Mouse (Mus musculus) cerebellum, postnatal 10 days (tissue): ENCODE measurements around the gene Cars.
"Not testable (repeated sequence)": the region's sequence is repeated elsewhere in the genome, so short reads cannot be mapped to it uniquely, and the experiment has no call there.

Source experiments
- DNase-seq, 2 experiments: peaks; one replicate each; pipeline ENCODE4 v3.0.0; 2021; ENCODE audit warnings: mixed read lengths in 2 of 2

Gene Cars

GRCm38 (mm10) chr7:143583956-143584355 lies 15.9 kb downstream of the Cars start:
- peak; percentile 82 for DNase-seq

GRCm38 (mm10) chr7:143583025-143583424 lies 16.9 kb downstream of the Cars start:
- DNase-seq: no peak

GRCm38 (mm10) chr7:143575751-143576150 lies 24.1 kb downstream of the Cars start:
- no peak for DNase-seq

- DNase-seq: no peak
Measured at GRCm38 (mm10) chr7:143565648-143566039, 34.2 kb downstream of the Cars start.

GRCm38 (mm10) chr7:143565015-143565647 lies 34.8 kb downstream of the Cars start:
- no peak for DNase-seq

- no peak for DNase-seq
Measured at GRCm38 (mm10) chr7:143563787-143564186, 36.1 kb downstream of the Cars start.

GRCm38 (mm10) chr7:143557616-143558015 lies 42.3 kb downstream of the Cars start:
- peak; percentile 15 to 18 for DNase-seq

- DNase-seq: peak; percentile 59 to 80
Measured at GRCm38 (mm10) chr7:143556964-143557610, 42.8 kb downstream of the Cars start.

GRCm38 (mm10) chr7:143549588-143550220 lies 50.2 kb downstream of the Cars start:
- peak in 1 of 2 experiments; percentile 13 for DNase-seq

GRCm38 (mm10) chr7:143548976-143549457 lies 50.9 kb downstream of the Cars start, which contains the start of gene Nap1l4:
TSS of gene Nap1l4 (minus strand) at chr7:143549106.
- DNase-seq: peak; percentile 97 to 98

- DNase-seq: no peak
Measured at GRCm38 (mm10) chr7:143548231-143548961, 51.5 kb downstream of the Cars start.

- DNase-seq: no peak
Measured at GRCm38 (mm10) chr7:143546554-143546953, 53.3 kb downstream of the Cars start.

GRCm38 (mm10) chr7:143544368-143544767 lies 55.5 kb downstream of the Cars start:
- peak; percentile 49 to 72 for DNase-seq

- no peak for DNase-seq
Measured at GRCm38 (mm10) chr7:143538671-143539070, 61.2 kb downstream of the Cars start.

GRCm38 (mm10) chr7:143538229-143538628 lies 61.7 kb downstream of the Cars start:
- DNase-seq: not testable (repeated sequence)

GRCm38 (mm10) chr7:143536251-143536650 lies 63.6 kb downstream of the Cars start:
- no peak for DNase-seq

- DNase-seq: no peak
Measured at GRCm38 (mm10) chr7:143533284-143533683, 66.6 kb downstream of the Cars start.

GRCm38 (mm10) chr7:143532410-143532809 lies 67.5 kb downstream of the Cars start:
- peak; percentile 26 for DNase-seq

GRCm38 (mm10) chr7:143519333-143519732 lies 80.6 kb downstream of the Cars start:
- no peak for DNase-seq

GRCm38 (mm10) chr7:143514416-143514768 lies 85.5 kb downstream of the Cars start:
- no peak for DNase-seq

- no peak for DNase-seq
Measured at GRCm38 (mm10) chr7:143513763-143514415, 86.0 kb downstream of the Cars start.

- DNase-seq: no peak
Measured at GRCm38 (mm10) chr7:143511335-143511712, 88.6 kb downstream of the Cars start.
